Mouse (Mus musculus) cerebellum, adult 9-11 months (tissue): ENCODE measurements around the gene Gtf3a.

ENCODE experiments used
- DNase-seq: peaks from one replicate; pipeline ENCODE4 v3.0.0; 2022

Gtf3a gene

DNA sequence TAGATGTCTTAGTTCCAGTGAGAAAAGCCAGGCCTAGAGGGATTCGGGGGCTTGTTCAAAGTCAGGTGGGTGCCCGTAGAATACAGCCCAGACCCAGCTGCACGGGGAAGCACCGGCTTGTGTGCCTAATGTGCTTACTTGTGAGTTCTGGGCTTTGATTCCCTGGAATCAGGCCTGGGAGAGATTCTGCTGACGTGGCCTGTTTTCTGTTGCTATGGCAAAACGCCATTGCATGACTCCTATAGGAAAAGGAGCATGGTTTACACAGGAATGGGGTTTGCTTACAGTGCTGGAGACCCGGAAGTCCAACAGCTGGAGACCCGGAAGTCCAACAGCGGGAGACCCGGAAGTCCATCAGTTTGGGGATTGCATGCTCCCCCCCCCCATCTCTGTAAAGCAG, 39.1 kb downstream of the Gtf3a start:
- DNase-seq = no peak

- DNase-seq = no peak
Measured at GRCm38 (mm10) chr5:146989051-146989450, 40.6 kb downstream of the Gtf3a start.

DNA sequence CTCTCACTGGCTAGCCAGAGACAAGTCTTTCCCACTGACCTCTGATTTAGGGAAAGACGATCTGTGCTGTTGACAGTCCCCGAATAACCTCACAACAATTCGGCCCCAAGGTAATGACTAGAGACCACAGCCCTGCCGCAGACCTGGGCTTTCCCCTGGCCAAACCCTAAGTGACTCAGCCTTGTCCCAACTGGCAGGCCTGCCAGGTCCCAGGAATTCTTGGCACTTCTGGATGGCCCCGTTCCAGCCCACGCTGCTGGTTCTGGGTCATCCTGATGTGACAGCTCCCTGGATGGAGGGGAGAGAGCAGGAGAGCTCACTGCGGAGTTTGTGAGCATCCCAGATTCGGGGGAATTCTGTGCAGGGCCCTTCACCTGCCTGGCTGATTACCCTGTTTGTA, 45.1 kb downstream of the Gtf3a start:
- no peak for DNase-seq

DNA sequence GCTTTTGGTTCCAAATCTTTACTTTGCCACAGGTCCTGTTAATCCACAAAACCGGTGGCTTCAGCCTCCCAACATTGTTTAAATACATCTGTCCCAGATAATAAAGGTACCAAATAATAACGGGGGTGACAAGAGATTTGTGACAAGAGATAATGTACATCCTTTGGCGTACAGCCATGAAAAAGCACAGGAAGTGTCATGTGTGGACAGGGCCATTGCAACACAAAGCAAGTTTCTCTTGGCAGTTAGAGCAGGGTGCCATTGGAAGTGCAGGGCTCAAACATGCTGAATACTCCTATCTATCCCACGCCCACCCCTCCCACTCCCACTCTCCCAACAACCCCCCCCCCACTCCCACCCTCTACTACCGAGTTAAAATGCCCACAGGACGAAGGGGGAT, 46.5 kb downstream of the Gtf3a start:
- DNase-seq = no peak

- no peak for DNase-seq
Measured at GRCm38 (mm10) chr5:146996812-146997211, 48.4 kb downstream of the Gtf3a start.

DNA sequence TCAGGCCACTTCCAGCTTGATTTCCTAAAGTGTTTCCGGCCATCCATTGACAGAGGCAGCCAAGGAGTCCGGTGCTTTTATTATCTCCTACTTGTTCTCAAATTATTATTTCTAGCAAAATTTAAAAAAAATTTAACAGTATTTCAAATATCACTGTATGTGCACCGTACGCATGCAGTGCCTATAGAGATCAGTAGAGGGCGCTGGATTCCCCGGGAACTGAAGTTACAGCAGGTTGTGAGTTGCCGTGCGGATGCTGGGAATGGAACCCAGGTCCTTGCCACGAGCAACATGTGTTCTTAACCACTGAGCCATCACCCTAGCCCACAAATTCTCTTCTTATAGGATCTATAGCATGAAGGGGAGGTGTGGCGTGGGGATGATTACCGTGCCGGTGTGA, 50.3 kb downstream of the Gtf3a start:
- DNase-seq = no peak

GRCm38 (mm10) chr5:147001312-147001711, 52.9 kb downstream of the Gtf3a start:
- DNase-seq = no peak

DNA sequence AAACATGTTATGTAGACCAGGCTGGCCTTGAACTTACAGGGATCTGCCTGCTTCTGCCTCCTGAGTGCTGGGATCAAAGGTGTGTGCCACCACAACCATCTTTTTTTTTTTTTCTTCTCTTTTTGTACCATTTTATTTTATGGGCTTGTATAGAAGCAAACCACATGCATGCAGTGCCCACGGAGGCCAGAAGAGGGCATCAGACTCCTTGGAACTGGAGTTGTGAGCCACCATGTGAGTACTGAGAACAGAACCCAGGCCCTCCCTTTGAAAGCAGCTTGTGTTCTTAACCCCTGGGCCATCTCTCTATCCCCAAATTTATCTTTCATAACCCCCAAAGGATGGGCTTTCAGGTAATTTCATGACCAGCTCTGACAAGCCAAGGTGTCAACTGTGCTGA, 54.8 kb downstream of the Gtf3a start:
- no peak for DNase-seq
